Mouse (Mus musculus) C2C12 (cell line): Measurements from ENCODE around the gene Vmn2r52.
"Not testable (repeated sequence)": the region's sequence is repeated elsewhere in the genome, so short reads cannot be mapped to it uniquely, and the experiment has no call there.

Experiments used
- CEBPB ChIP-seq: IDR thresholded peaks from one replicate; pipeline ENCODE4 v1.6.1; 2011; ENCODE audit warnings: low read depth, mild to moderate bottlenecking, control low read depth, moderate library complexity
- CTCF ChIP-seq: IDR thresholded peaks from one replicate; pipeline ENCODE4 v1.5.1; 2011; ENCODE audit not compliant: control insufficient read depth, insufficient read depth, insufficient read length
- MAX ChIP-seq: IDR thresholded peaks from one replicate; pipeline ENCODE4 v1.6.1; 2011; ENCODE audit warnings: mild to moderate bottlenecking, control low read depth
- MYOD1 ChIP-seq: IDR thresholded peaks from one replicate; pipeline ENCODE4 v1.6.1; 2011; ENCODE audit warnings: low read depth; ENCODE audit not compliant: control insufficient read depth, insufficient read length
- MYOG ChIP-seq: IDR thresholded peaks from one replicate; pipeline ENCODE4 v1.6.1; 2011; ENCODE audit not compliant: control insufficient read depth, insufficient read length; ENCODE audit errors: extremely low read depth
- USF1 ChIP-seq: IDR thresholded peaks from one replicate; pipeline ENCODE4 v1.6.1; 2011; ENCODE audit warnings: low read depth, mild to moderate bottlenecking, control low read depth, moderate library complexity

DNA sequence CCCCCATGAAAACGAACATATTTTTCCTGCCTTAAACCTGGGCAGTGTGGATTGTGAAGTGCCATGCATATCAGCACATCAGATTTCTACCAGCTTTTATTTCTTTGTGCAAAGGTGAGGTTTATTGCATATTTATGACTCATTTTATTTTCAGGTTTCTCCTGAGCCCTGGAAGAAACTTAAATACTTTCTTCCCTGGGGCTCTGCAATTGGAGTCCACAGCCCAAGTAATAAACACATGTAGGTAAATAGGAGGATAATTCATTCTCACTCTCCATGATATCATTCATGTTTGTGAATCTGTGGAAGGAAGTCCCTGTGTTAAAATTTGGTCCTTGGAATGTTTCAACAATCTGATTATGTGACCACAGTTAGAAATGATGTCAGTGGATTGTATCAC, 70.7 kb downstream of the Vmn2r52 start, which contains the start of gene Vmn2r51:
- TF ChIP-seq CTCF, CEBPB, MAX, MYOG, USF1, MYOD1: not testable (repeated sequence)
